Mouse (Mus musculus) kidney, postnatal 0 days (tissue): ENCODE measurements around the gene Gpr107. TPM values are rescaled to one million over a fixed set of nuclear protein-coding genes. Genes with fewer than 3 reads are reported as not detected.

ENCODE experiments used
- ATAC-seq: fragments of 200-750 bp; cut with Nextera tagmentation; replicated peaks from 2 replicates; pipeline ENCODE4 v1.8.0; 2017; ENCODE audit warnings: low read depth, moderate number of reproducible peaks, moderate TSS enrichment, moderate library complexity; ENCODE audit not compliant: low FRiP score
- DNase-seq: peaks from one replicate; pipeline ENCODE4 v3.0.0-alpha.2; 2016; ENCODE audit warnings: low spot score
- H3K27ac ChIP-seq: fragments of 300-500 bp; sonication (generic); 2 replicates; pipeline ENCODE4 v1.5.1; 2014; ENCODE audit warnings: mild to moderate bottlenecking
- H3K27me3 ChIP-seq: fragments of 300-500 bp; sonication (generic); 2 replicates; pipeline ENCODE4 v1.6.1; 2014; ENCODE audit warnings: low read length, mixed read lengths; ENCODE audit not compliant: insufficient read depth
- H3K36me3 ChIP-seq: fragments of 300-500 bp; sonication (generic); 2 replicates; pipeline ENCODE4 v1.6.1; 2014; ENCODE audit warnings: low read length, mixed read lengths; ENCODE audit not compliant: insufficient read depth
- H3K4me1 ChIP-seq: fragments of 300-500 bp; sonication (generic); replicated peaks from 2 replicates; pipeline ENCODE4 v1.6.1; 2014; ENCODE audit warnings: antibody characterized with exemption, low read length, mixed read lengths; ENCODE audit not compliant: insufficient read depth
- H3K4me2 ChIP-seq: fragments of 300-500 bp; sonication (generic); 2 replicates; pipeline ENCODE4 v1.6.1; 2014; ENCODE audit warnings: mild to moderate bottlenecking, low read length, moderate library complexity, mixed read lengths
- H3K4me3 ChIP-seq: fragments of 300-500 bp; sonication (generic); replicated peaks from 2 replicates; pipeline ENCODE4 v1.5.1; 2014; ENCODE audit warnings: low read depth, low read length
- H3K9ac ChIP-seq: fragments of 300-500 bp; sonication (generic); 2 replicates; pipeline ENCODE4 v1.6.1; 2014; ENCODE audit warnings: low read depth, low read length
- H3K9me3 ChIP-seq: fragments of 300-500 bp; sonication (generic); replicated peaks from 2 replicates; pipeline ENCODE4 v1.6.1; 2016; ENCODE audit warnings: low read length, inconsistent platforms, mixed read lengths
- CTCF ChIP-seq: IDR thresholded peaks from 2 replicates; pipeline ENCODE4 v1.5.1; 2016; ENCODE audit warnings: antibody characterized with exemption, low read depth, mild to moderate bottlenecking, moderate library complexity
- WGBS: fragments of 180-500 bp; shearing (Covaris S2); extraction: QIAGEN DNeasy Blood & Tissue Kit; methylation state at CpG from one replicate; pipeline ENCODE4 v1.1.7; 2014; 5-methylcytosine and 5-hydroxymethylcytosine counted together
- polyA plus RNA-seq: library from polyadenylated mRNA; unstranded; fragments of >200 nt; fragmentation: Nextera tagmentation; extraction: Ambion mirVana; gene quantifications from 2 replicates; pipeline ENCODE4 v1.2.1, GENCODE M21; 2015

Gpr107 gene
- polyA plus RNA-seq, 1 experiment from 2014 or later = 32.3 TPM

DNA sequence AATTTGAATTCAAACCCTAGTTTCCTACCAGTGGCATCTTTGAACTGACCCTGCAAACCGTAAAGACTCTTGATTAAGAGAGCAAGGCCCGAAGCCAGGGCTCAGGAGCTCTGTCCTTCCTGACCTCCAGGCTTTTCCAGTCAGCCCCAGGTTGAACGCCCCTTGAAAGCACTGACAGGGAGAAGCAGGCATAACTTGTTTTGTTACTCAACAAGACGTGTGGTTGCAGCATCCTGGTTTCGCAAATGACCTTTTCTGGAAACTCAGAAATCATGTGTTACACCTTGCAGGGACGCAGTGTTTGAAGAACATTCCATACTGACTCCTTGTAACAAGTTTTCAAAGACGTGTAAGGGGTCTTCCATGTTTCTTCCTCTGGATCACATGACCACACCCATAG lies 5.1 kb upstream of the Gpr107 start:
- DNase-seq (no peak), ATAC-seq (no peak)
- Histone ChIP-seq H3K9me3 (no peaks in the 10 kb centered on the region), H3K4me3 (no peak overlapping the region), H3K36me3 (0 out of 2 replicates have a peak, but pooled peaks cover 3% of the 10 kb centered on the region), H3K4me1 (peaks cover 5% of the 10 kb centered on the region), H3K9ac (no peak overlapping the region), H3K4me2 (no peak overlapping the region), H3K27ac (no peak overlapping the region), H3K27me3 (no peaks in the 10 kb centered on the region)
- no peak for TF ChIP-seq CTCF
- 86% methylated on average over 7 of the region's 7 CpGs for WGBS

- DNase-seq (no peak), ATAC-seq (no peak)
- Histone ChIP-seq H3K27me3 (no peaks in the 10 kb centered on the region), H3K9ac (no peak overlapping the region), H3K27ac (no peak overlapping the region), H3K9me3 (no peaks in the 10 kb centered on the region), H3K4me3 (no peak overlapping the region), H3K4me2 (no peak overlapping the region), H3K36me3 (0 out of 2 replicates have a peak, but pooled peaks cover 3% of the 10 kb centered on the region), H3K4me1 (peaks cover 14% of the 10 kb centered on the region)
- TF ChIP-seq CTCF = peak; percentile 56
Observed at GRCm38 (mm10) chr2:31150762-31151161, 1.4 kb upstream of the Gpr107 start.

- H3K27me3 ChIP-seq = no peaks in the 10 kb centered on the region
- DNase-seq = no peak
- H3K9ac ChIP-seq = no peak overlapping the region
- H3K9me3 ChIP-seq = no peaks in the 10 kb centered on the region
- no peak for TF ChIP-seq CTCF
- no peak overlapping the region for H3K27ac ChIP-seq
- peaks cover 11% of the 10 kb centered on the region for H3K4me1 ChIP-seq
- no peak overlapping the region for H3K4me3 ChIP-seq
- peaks cover 2% of the 10 kb centered on the region; the same call in 1 of the 2 replicates for H3K36me3 ChIP-seq
- 82% methylated on average over 3 of the region's 3 CpGs for WGBS
- no peak overlapping the region for H3K4me2 ChIP-seq
- ATAC-seq = no peak
Observed at GRCm38 (mm10) chr2:31156846-31157245, 4.7 kb downstream of the Gpr107 start.

- no peaks in the 10 kb centered on the region for H3K9me3 ChIP-seq
- no peaks in the 10 kb centered on the region for H3K27me3 ChIP-seq
- no peak overlapping the region for H3K4me3 ChIP-seq
- H3K9ac ChIP-seq = no peak overlapping the region
- no peak overlapping the region for H3K4me2 ChIP-seq
- ATAC-seq = peak; percentile 47
- no peak for TF ChIP-seq CTCF
- H3K4me1 ChIP-seq = peaks cover 15% of the 10 kb centered on the region
- DNase-seq = no peak
- WGBS = 85% methylated on average over 10 of the region's 10 CpGs
- H3K27ac ChIP-seq = no peak overlapping the region
- peaks cover 2% of the 10 kb centered on the region; the same call in 1 of the 2 replicates for H3K36me3 ChIP-seq
Observed at GRCm38 (mm10) chr2:31160147-31160920, 8.2 kb downstream of the Gpr107 start.

DNA sequence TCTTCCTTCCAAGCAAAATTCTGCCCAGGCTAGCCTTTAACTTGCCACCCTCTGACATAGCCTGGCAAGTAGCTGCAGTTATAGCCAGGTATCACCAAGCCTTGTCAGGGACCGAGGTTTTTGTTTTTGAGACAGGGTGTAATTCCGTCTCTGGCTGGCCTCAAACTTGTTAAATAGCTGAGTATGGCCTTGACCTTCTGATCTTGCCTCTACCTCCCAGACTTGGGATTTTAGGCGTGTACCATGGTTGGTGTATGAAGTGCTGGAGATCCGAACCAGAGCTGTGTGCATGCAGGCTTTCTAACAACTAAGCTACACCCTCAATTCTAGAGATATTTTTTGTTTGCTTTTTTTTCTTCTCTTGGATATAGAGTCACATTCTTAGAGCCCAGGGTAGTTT lies 9.5 kb downstream of the Gpr107 start:
- Histone ChIP-seq H3K27me3 (no peaks in the 10 kb centered on the region), H3K4me2 (no peak overlapping the region), H3K27ac (no peak overlapping the region; the same call in 1 of the 2 replicates), H3K9me3 (no peaks in the 10 kb centered on the region), H3K4me3 (no peak overlapping the region), H3K9ac (no peak overlapping the region), H3K36me3 (peaks cover 2% of the 10 kb centered on the region; the same call in 1 of the 2 replicates), H3K4me1 (peaks cover 15% of the 10 kb centered on the region)
- no peak for DNase-seq
- ATAC-seq = no peak
- no peak for TF ChIP-seq CTCF
- WGBS = 79% methylated on average over 4 of the region's 4 CpGs

GRCm38 (mm10) chr2:31163361-31164118 lies 11.4 kb downstream of the Gpr107 start:
- Histone ChIP-seq H3K4me3 (no peak overlapping the region), H3K9ac (no peak overlapping the region), H3K4me1 (peaks cover 15% of the 10 kb centered on the region), H3K4me2 (no peak overlapping the region), H3K36me3 (peaks cover 7% of the 10 kb centered on the region; the same call in 1 of the 2 replicates), H3K27me3 (no peaks in the 10 kb centered on the region), H3K27ac (peak overlapping the region; percentile 80), H3K9me3 (no peaks in the 10 kb centered on the region)
- 37% methylated on average over 11 of the region's 11 CpGs for WGBS
- TF ChIP-seq CTCF = no peak
- peak; percentile 68 for DNase-seq
- 0 out of 2 replicates have a peak, but pooled peaks have one; percentile 6 for ATAC-seq
